Mouse (Mus musculus): ENCODE measurements around the gene Gal3st3.

Gene Gal3st3

GRCm38 (mm10) chr19:5297903-5298800 is at the start of gene Gal3st3:
TSS of gene Gal3st3 (plus strand) at chr19:5298331.
- no peak for DNase-seq (ENCODE audit: low spot score)

- no peak for DNase-seq (ENCODE audit: low spot score)
Measured at GRCm38 (mm10) chr19:5257140-5257539, 41.0 kb upstream of the Gal3st3 start.

DNA sequence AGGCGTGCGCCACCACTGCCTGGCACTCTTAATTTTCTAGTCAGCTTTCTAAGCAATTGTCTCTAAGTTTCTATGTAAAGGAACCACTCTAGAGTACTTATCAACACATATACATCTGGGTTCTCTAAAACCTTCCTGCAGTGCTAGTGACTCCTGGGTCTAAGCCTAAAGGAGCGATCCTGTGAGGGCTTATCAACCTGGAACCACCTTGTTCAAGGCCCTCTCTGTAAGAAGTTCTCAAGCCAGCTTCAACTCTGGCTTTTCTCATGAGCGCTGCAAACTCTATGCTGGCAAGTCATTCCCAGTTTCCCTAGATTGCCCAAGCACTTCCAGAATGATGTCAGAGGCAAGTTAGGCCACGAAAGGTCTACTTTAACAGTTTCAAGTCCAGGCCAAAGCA is 31.1 kb upstream of the Gal3st3 start:
- no peak for DNase-seq (ENCODE audit: low spot score)

DNA sequence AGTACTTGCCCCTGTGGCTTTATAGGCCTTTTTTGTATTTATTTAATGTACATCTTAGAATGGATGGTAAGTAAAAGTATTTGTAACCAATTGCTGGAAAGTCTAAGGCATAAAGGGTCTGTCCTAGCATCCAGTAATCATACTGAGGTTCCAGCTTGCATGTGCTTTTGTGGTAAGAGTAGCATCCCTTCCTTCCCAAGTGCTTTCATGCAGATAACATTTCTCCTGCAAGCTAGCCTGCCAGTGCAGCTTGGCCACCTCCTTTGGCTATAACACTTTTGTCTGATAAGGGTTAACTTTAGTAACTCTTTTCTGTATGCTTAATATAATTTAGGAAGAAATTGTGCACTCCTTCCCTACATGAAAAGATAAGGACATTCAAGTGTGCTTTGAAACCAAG is 30.1 kb upstream of the Gal3st3 start:
- DNase-seq (ENCODE audit: low spot score), result no peak

GRCm38 (mm10) chr19:5268875-5269274 is 29.3 kb upstream of the Gal3st3 start:
- no peak for DNase-seq (ENCODE audit: low spot score)

DNA sequence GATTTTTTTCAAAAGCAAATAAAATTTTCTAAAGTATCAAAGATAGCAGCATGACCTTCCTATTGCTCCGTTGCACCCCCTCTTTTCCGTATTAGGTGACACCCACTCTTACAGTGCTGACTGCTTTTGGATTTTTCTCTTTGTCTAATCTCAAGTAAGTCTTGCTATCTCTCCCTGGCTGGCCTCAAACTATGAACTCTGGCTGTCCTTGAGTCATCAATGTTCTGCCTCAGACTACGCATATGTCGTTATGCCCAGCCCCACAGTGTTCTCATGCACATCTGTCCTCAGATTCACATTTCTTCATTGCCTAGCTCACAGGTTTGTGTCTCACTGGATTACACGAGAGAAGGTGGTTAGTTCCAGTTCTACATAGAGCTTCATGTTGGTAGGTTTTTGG is 28.7 kb upstream of the Gal3st3 start:
- DNase-seq (ENCODE audit: low spot score), result no peak

GRCm38 (mm10) chr19:5271430-5271829 is 26.7 kb upstream of the Gal3st3 start:
- no peak for DNase-seq (ENCODE audit: low spot score)

- DNase-seq (ENCODE audit: low spot score), result peak; percentile 60
Measured at GRCm38 (mm10) chr19:5272326-5272795, 25.8 kb upstream of the Gal3st3 start.

DNA sequence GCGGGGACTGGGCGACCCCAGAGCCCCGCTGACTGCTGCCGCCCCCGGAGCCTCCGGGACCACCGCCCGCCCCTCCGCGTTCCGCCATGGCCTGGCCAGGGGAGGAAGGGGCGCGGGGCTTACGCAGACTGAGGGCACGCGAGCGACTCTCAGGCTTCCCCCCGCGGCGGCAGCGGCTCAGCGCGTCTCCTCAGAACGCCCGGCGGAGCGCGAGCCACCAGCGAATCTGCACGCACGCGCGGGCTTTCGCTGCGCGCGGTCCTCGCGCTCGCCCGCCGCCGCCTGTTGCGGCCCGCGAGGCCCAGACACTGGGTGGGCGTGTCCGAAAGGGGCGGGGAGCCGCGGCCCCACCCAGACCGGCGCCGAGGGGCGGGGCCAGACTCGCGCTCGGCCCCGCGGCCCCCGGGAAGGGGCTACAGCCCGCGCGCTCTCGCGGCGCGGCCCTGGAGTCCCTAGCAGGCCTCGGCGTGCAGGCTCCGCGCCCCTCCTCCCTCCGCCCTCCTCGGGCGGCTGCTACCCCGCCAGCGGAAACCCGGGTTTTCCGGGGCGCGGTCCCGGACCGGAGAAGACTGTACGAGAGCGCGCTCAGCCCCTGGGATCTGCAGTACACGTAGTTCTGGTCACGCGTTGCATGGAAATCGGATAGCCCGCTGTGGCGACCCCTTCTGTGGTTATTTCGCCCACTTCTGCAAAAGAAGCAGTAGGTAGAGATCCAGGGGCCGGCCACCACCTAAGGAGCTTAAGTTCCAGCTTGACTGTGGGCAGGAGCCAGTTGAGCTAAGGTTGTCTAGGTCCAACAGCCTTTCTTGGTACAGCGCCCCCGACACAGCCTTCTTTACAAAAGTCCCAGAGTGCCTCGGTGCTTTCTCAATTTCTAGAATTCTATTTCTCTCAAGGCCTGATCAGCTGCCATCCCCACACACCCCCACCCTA is 25.1 kb upstream of the Gal3st3 start, which contains the start of gene Pacs1:
TSS of gene Pacs1 (minus strand) at position 319 of the 933 bp plus-strand sequence.
- DNase-seq (ENCODE audit: low spot score), result peak; percentile 93

DNA sequence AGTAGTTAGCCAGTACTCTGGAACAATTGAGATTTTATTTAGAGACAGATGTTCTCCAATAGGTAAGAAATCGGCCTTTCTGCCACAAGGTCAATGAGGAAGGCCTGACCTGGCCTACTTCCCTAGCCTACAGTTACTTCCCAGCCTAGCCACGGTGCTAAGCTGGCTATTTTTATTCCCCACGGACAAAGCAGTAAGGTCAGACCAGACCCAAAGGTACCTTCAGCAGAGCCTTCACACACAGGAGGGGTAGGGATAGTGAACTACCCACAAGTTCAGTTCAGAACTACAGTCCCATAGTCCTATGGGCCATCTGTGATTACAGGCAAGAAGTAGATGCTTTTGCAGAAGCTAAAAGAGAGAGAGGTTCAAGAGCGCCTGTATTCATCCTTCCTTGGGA is 24.2 kb upstream of the Gal3st3 start:
- DNase-seq (ENCODE audit: low spot score), result no peak

DNA sequence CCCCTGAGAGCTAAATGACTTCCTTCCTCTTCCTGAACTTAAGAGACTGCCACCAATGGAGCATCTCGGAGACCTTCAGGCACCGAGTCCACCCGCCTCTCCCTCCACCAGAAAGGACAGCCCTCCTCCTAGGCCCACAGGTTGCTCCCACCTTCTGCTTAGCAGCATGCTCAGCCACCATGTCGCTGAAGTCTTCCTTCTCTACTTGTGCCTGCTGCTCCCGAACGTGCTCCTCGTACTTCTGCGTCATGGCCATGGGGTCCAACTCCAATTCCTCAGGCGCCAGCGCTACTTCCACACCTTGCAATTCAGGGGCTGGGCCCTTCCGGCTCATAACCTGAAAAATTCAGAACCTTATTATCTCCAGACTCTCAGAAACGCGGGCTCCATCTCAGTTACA is 23.5 kb upstream of the Gal3st3 start:
- no peak for DNase-seq (ENCODE audit: low spot score)

DNA sequence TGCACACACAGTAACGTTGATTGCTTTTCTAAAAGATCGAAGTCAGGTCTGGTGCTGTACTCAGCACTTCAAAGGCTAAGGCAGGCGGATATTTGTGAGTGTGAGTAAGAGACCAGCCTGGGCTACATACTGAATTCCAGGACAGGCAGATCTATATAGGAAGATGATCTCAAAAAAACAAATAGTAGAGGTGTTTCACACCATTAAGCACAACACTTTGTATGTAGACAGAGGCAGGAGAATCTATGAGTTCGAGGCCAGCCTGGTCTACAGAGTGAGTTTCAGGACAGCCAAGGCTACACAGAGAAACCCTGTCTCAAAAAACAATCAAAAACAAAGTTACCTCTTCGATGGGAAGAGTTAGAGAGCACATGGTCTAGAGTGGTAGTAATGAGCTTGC is 22.4 kb upstream of the Gal3st3 start:
- no peak for DNase-seq (ENCODE audit: low spot score)

DNA sequence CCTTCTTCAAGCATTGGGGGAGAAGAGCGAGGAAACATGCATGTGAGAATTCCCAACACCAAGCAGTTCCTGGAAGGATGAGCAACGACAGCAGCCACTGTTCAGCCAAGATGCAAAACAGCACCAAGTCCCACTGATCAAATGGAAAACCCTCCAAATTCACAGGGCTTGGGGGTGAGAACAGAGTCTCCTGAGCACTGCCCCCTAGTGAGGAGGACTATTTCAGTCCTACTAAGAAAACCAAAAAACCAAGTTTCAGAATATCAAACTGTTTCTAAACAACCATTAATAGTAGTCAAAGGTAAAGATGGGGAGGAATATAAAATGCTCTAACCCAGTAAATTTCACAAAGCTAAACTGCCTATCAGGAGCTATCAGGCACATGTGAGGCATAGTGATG is 21.6 kb upstream of the Gal3st3 start:
- DNase-seq (ENCODE audit: low spot score), result no peak

- no peak for DNase-seq (ENCODE audit: low spot score)
Measured at GRCm38 (mm10) chr19:5277140-5277539, 21.0 kb upstream of the Gal3st3 start.

GRCm38 (mm10) chr19:5278381-5278780 is 19.8 kb upstream of the Gal3st3 start:
- DNase-seq (ENCODE audit: low spot score), result no peak

- DNase-seq (ENCODE audit: low spot score), result peak; percentile 95
Measured at GRCm38 (mm10) chr19:5294972-5295735, 3.0 kb upstream of the Gal3st3 start, which contains the start of gene Sf3b2. TSS of gene Sf3b2 (minus strand) at chr19:5295455.

DNA sequence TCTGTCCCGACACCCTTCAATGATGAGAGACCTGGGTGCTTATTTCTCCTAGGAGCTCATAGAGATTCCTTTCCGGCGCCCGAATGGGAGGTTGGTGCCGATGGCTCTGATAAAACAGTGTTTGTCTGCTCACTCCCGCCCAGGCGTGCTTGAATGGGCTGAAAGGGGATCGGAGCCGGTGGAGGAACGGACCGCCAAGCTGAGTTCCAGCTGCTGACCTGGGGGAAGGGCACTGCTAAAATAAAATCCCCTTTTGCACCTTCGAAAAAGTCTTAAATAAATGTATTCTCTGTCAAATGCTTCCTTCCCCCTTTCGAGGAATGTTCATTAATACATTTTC is 2.4 kb upstream of the Gal3st3 start:
- DNase-seq (ENCODE audit: low spot score), result no peak

DNA sequence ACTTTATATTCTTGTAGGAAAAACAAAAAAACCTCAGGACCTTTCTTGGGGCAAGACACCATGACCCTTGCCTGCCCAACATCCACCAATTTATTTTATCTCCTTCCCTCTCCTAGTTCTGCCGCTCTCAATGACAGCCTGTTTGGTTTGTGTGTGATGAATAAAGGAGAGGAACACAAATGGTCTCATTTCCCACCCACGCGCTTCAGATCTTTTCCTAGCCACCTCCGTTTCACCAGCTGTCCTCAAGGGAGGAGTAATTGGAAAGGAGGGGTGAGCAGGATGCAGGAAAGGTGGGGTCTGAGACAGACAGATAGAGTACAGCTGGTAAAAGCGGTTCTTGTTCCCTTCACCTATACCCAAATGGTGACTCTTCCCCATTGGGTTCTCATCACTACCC is 1.5 kb upstream of the Gal3st3 start:
- no peak for DNase-seq (ENCODE audit: low spot score)

GRCm38 (mm10) chr19:5300588-5300987 is 2.5 kb downstream of the Gal3st3 start:
- no peak for DNase-seq (ENCODE audit: low spot score)

GRCm38 (mm10) chr19:5302455-5302854 is 4.3 kb downstream of the Gal3st3 start:
- DNase-seq (ENCODE audit: low spot score), result peak; percentile 52

GRCm38 (mm10) chr19:5306279-5306678 is 8.1 kb downstream of the Gal3st3 start:
- no peak for DNase-seq (ENCODE audit: low spot score)
